Mouse (Mus musculus): ENCODE measurements around the gene Otoa. TPM values are rescaled to one million over a fixed set of nuclear protein-coding genes. Genes with fewer than 3 reads are reported as not detected.

The Otoa gene
- polyA plus RNA-seq, 1 experiment from 2014 or later, result not detected

GRCm38 (mm10) chr7:121044251-121044650 is 37.2 kb upstream of the Otoa start:
- no peak overlapping the region for H3K4me3 ChIP-seq (ENCODE audit: low read depth, low read length)
- no peaks in the 10 kb centered on the region for H3K4me1 ChIP-seq (replicated peaks; ENCODE audit: control insufficient read depth, insufficient read depth, low read length)
- no peak overlapping the region for H3K4me2 ChIP-seq (ENCODE audit: low read depth, low read length, severe bottlenecking)
- no peaks in the 10 kb centered on the region for H3K27me3 ChIP-seq (ENCODE audit: control insufficient read depth, insufficient read depth, low read length)
- H3K36me3 ChIP-seq (ENCODE audit: control insufficient read depth, insufficient read depth, low read length), result no peaks in the 10 kb centered on the region
- ATAC-seq (replicated peaks; ENCODE audit: low FRiP score) (no peak), DNase-seq (ENCODE audit: low spot score) (no peak)
- no peak overlapping the region for H3K27ac ChIP-seq (ENCODE audit: low read depth, low read length)
- no peak overlapping the region for H3K9ac ChIP-seq (ENCODE audit: low read length)
- WGBS, result 88% methylated on average over 1 of the region's 1 CpGs
- no peaks in the 10 kb centered on the region for H3K9me3 ChIP-seq (ENCODE audit: control insufficient read depth, low read length)

- 93% methylated on average over 6 of the region's 6 CpGs for WGBS
- no peak for DNase-seq (ENCODE audit: low spot score)
These were observed 35.6 kb upstream of the Otoa start for GRCm38 (mm10) chr7:121045671-121046453.

GRCm38 (mm10) chr7:121047624-121048023 is 33.8 kb upstream of the Otoa start:
- H3K4me3 ChIP-seq (ENCODE audit: low read depth, low read length), result no peak overlapping the region
- H3K4me1 ChIP-seq (replicated peaks; ENCODE audit: control insufficient read depth, insufficient read depth, low read length), result no peaks in the 10 kb centered on the region
- no peaks in the 10 kb centered on the region; the same call in 1 of the 2 replicates for H3K36me3 ChIP-seq (ENCODE audit: control insufficient read depth, insufficient read depth, low read length)
- no peak overlapping the region for H3K27ac ChIP-seq (ENCODE audit: low read depth, low read length)
- H3K4me2 ChIP-seq (ENCODE audit: low read depth, low read length, severe bottlenecking), result no peak overlapping the region
- no peak overlapping the region for H3K9ac ChIP-seq (ENCODE audit: low read length)
- no peak for ATAC-seq (replicated peaks; ENCODE audit: low FRiP score)
- H3K27me3 ChIP-seq (ENCODE audit: control insufficient read depth, insufficient read depth, low read length), result no peaks in the 10 kb centered on the region
- no peak for DNase-seq (ENCODE audit: low spot score)
- 94% methylated on average over 2 of the region's 2 CpGs for WGBS
- no peaks in the 10 kb centered on the region for H3K9me3 ChIP-seq (ENCODE audit: control insufficient read depth, low read length)

More at GRCm38 (mm10) chr7:121045671-121046453, 35.6 kb upstream of the Otoa start:
- no peaks in the 10 kb centered on the region for H3K4me1 ChIP-seq (replicated peaks; ENCODE audit: control insufficient read depth, insufficient read depth, low read length)
- ATAC-seq (replicated peaks; ENCODE audit: low FRiP score), result no peak
- H3K4me3 ChIP-seq (ENCODE audit: low read depth, low read length), result no peak overlapping the region
- H3K27ac ChIP-seq (ENCODE audit: low read depth, low read length), result no peak overlapping the region
- H3K27me3 ChIP-seq (ENCODE audit: control insufficient read depth, insufficient read depth, low read length), result no peaks in the 10 kb centered on the region
- no peaks in the 10 kb centered on the region for H3K9me3 ChIP-seq (ENCODE audit: control insufficient read depth, low read length)
- H3K36me3 ChIP-seq (ENCODE audit: control insufficient read depth, insufficient read depth, low read length), result no peaks in the 10 kb centered on the region
- no peak overlapping the region for H3K9ac ChIP-seq (ENCODE audit: low read length)
- no peak overlapping the region for H3K4me2 ChIP-seq (ENCODE audit: low read depth, low read length, severe bottlenecking)

GRCm38 (mm10) chr7:121053071-121053470 is 28.4 kb upstream of the Otoa start:
- H3K36me3 ChIP-seq (ENCODE audit: control insufficient read depth, insufficient read depth, low read length), result no peaks in the 10 kb centered on the region; the same call in 1 of the 2 replicates
- no peaks in the 10 kb centered on the region for H3K4me1 ChIP-seq (replicated peaks; ENCODE audit: control insufficient read depth, insufficient read depth, low read length)
- H3K9me3 ChIP-seq (ENCODE audit: control insufficient read depth, low read length), result no peaks in the 10 kb centered on the region
- no peak for ATAC-seq (replicated peaks; ENCODE audit: low FRiP score)
- no peaks in the 10 kb centered on the region for H3K27me3 ChIP-seq (ENCODE audit: control insufficient read depth, insufficient read depth, low read length)
- 96% methylated on average over 4 of the region's 4 CpGs for WGBS
- DNase-seq (ENCODE audit: low spot score), result no peak
- H3K4me3 ChIP-seq (ENCODE audit: low read depth, low read length), result no peak overlapping the region
- H3K9ac ChIP-seq (ENCODE audit: low read length), result no peak overlapping the region
- no peak overlapping the region for H3K27ac ChIP-seq (ENCODE audit: low read depth, low read length)
- no peak overlapping the region for H3K4me2 ChIP-seq (ENCODE audit: low read depth, low read length, severe bottlenecking)

GRCm38 (mm10) chr7:121059477-121060218 is 21.8 kb upstream of the Otoa start:
- no peak overlapping the region for H3K9ac ChIP-seq (ENCODE audit: low read length)
- H3K36me3 ChIP-seq (ENCODE audit: control insufficient read depth, insufficient read depth, low read length), result no peaks in the 10 kb centered on the region; the same call in 1 of the 2 replicates
- no peak for DNase-seq (ENCODE audit: low spot score)
- no peak overlapping the region for H3K27ac ChIP-seq (ENCODE audit: low read depth, low read length)
- no peaks in the 10 kb centered on the region for H3K27me3 ChIP-seq (ENCODE audit: control insufficient read depth, insufficient read depth, low read length)
- H3K4me3 ChIP-seq (ENCODE audit: low read depth, low read length), result no peak overlapping the region
- WGBS, result 74% methylated on average over 6 of the region's 6 CpGs
- H3K4me2 ChIP-seq (ENCODE audit: low read depth, low read length, severe bottlenecking), result no peak overlapping the region
- H3K4me1 ChIP-seq (replicated peaks; ENCODE audit: control insufficient read depth, insufficient read depth, low read length), result no peaks in the 10 kb centered on the region
- no peaks in the 10 kb centered on the region for H3K9me3 ChIP-seq (ENCODE audit: control insufficient read depth, low read length)
- no peak for ATAC-seq (replicated peaks; ENCODE audit: low FRiP score)

GRCm38 (mm10) chr7:121064309-121064708 is 17.1 kb upstream of the Otoa start:
- H3K27ac ChIP-seq (ENCODE audit: low read depth, low read length), result no peak overlapping the region
- no peaks in the 10 kb centered on the region for H3K4me1 ChIP-seq (replicated peaks; ENCODE audit: control insufficient read depth, insufficient read depth, low read length)
- H3K27me3 ChIP-seq (ENCODE audit: control insufficient read depth, insufficient read depth, low read length), result no peaks in the 10 kb centered on the region
- no peak for DNase-seq (ENCODE audit: low spot score)
- H3K9me3 ChIP-seq (ENCODE audit: control insufficient read depth, low read length), result no peaks in the 10 kb centered on the region
- H3K36me3 ChIP-seq (ENCODE audit: control insufficient read depth, insufficient read depth, low read length), result no peaks in the 10 kb centered on the region
- ATAC-seq (replicated peaks; ENCODE audit: low FRiP score), result no peak
- WGBS, result 73% methylated on average over 4 of the region's 4 CpGs
- H3K4me3 ChIP-seq (ENCODE audit: low read depth, low read length), result no peak overlapping the region
- no peak overlapping the region for H3K4me2 ChIP-seq (ENCODE audit: low read depth, low read length, severe bottlenecking)
- no peak overlapping the region for H3K9ac ChIP-seq (ENCODE audit: low read length)

- Histone ChIP-seq H3K9me3 (ENCODE audit: control insufficient read depth, low read length) (no peaks in the 10 kb centered on the region), H3K27me3 (ENCODE audit: control insufficient read depth, insufficient read depth, low read length) (no peaks in the 10 kb centered on the region), H3K9ac (ENCODE audit: low read length) (no peak overlapping the region), H3K4me1 (replicated peaks; ENCODE audit: control insufficient read depth, insufficient read depth, low read length) (no peaks in the 10 kb centered on the region), H3K27ac (ENCODE audit: low read depth, low read length) (no peak overlapping the region), H3K4me2 (ENCODE audit: low read depth, low read length, severe bottlenecking) (no peak overlapping the region), H3K36me3 (ENCODE audit: control insufficient read depth, insufficient read depth, low read length) (peaks cover 3% of the 10 kb centered on the region; the same call in 1 of the 2 replicates), H3K4me3 (ENCODE audit: low read depth, low read length) (no peak overlapping the region)
- no peak for ATAC-seq (replicated peaks; ENCODE audit: low FRiP score)
- WGBS, result 92% methylated on average over 4 of the region's 4 CpGs
- no peak for DNase-seq (ENCODE audit: low spot score)
These were observed 10.2 kb upstream of the Otoa start for GRCm38 (mm10) chr7:121071276-121071675.

- WGBS, result 93% methylated on average over 5 of the region's 5 CpGs
- H3K4me3 ChIP-seq (ENCODE audit: low read depth, low read length), result no peak overlapping the region
- H3K9me3 ChIP-seq (ENCODE audit: control insufficient read depth, low read length), result no peaks in the 10 kb centered on the region
- no peak overlapping the region for H3K4me2 ChIP-seq (ENCODE audit: low read depth, low read length, severe bottlenecking)
- no peak overlapping the region for H3K9ac ChIP-seq (ENCODE audit: low read length)
- H3K4me1 ChIP-seq (replicated peaks; ENCODE audit: control insufficient read depth, insufficient read depth, low read length), result no peaks in the 10 kb centered on the region
- H3K27me3 ChIP-seq (ENCODE audit: control insufficient read depth, insufficient read depth, low read length), result no peaks in the 10 kb centered on the region
- no peak overlapping the region for H3K27ac ChIP-seq (ENCODE audit: low read depth, low read length)
- ATAC-seq (replicated peaks; ENCODE audit: low FRiP score), result no peak
- DNase-seq (ENCODE audit: low spot score), result no peak
- peaks cover 3% of the 10 kb centered on the region; the same call in 1 of the 2 replicates for H3K36me3 ChIP-seq (ENCODE audit: control insufficient read depth, insufficient read depth, low read length)
These were observed 8.9 kb upstream of the Otoa start for GRCm38 (mm10) chr7:121072506-121072905.

Data from forebrain, embryonic 11.5 days (tissue).